Mouse (Mus musculus) hindbrain, embryonic 10.5 days (tissue): ENCODE results near the gene Rhox3a2. TPM values are rescaled to one million over a fixed set of nuclear protein-coding genes. Genes with fewer than 3 reads are reported as not detected.
"Not testable (repeated sequence)": the region's sequence is repeated elsewhere in the genome, so short reads cannot be mapped to it uniquely, and the experiment has no call there.

Experiments
- DNase-seq: peaks from one replicate; pipeline ENCODE4 v3.0.0-alpha.2; 2017; ENCODE audit warnings: low spot score
- H3K27ac ChIP-seq: fragments of 300-500 bp; sonication (generic); 2 replicates; pipeline ENCODE4 v1.5.1; 2016; ENCODE audit warnings: mild to moderate bottlenecking, moderate library complexity
- H3K27me3 ChIP-seq: fragments of 300-500 bp; sonication (generic); 2 replicates; pipeline ENCODE4 v1.6.1; 2016; ENCODE audit warnings: mild to moderate bottlenecking; ENCODE audit not compliant: poor library complexity, insufficient read depth, severe bottlenecking
- H3K36me3 ChIP-seq: fragments of 300-500 bp; sonication (generic); 2 replicates; pipeline ENCODE4 v1.6.1; 2016; ENCODE audit warnings: mild to moderate bottlenecking, moderate library complexity
- H3K4me1 ChIP-seq: fragments of 300-500 bp; sonication (generic); replicated peaks from 2 replicates; pipeline ENCODE4 v1.6.1; 2016; ENCODE audit warnings: mild to moderate bottlenecking
- H3K4me3 ChIP-seq: fragments of 300-500 bp; sonication (generic); 2 replicates; pipeline ENCODE4 v1.5.1; 2016; ENCODE audit warnings: mild to moderate bottlenecking, moderate library complexity
- H3K9me3 ChIP-seq: fragments of 300-500 bp; sonication (generic); 2 replicates; pipeline ENCODE4 v1.6.1; 2016; ENCODE audit warnings: mild to moderate bottlenecking, moderate library complexity
- WGBS: fragments of 180-500 bp; shearing (Covaris S2); methylation state at CpG from one replicate; pipeline ENCODE4 v1.1.7; 2016; 5-methylcytosine and 5-hydroxymethylcytosine counted together
- polyA plus RNA-seq: library from polyadenylated mRNA; unstranded; fragments of >200 nt; fragmentation: Nextera tagmentation; extraction: Ambion mirVana; gene quantifications from 2 replicates; pipeline ENCODE4 v1.2.1, GENCODE M21; 2016

Rhox3a2 gene
- not detected in 2 replicates for polyA plus RNA-seq

DNA sequence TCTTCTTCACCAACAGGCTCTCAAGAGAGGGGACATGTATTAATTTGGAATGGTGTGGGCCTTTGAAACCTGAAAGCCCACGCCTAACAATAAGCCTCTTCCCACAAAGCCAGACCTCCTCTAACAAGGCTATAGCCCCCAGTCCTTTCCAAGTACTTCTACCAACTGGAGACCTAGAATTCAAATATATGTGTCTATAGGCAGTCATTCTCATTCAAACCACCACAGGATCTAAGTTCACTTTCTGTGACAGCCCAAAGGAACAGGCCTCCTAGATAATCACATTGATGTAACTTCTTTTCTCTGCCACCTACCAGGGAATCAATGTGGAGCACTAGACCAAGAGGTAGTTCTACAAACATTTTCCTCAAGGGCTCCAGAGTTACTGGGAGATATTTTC, at the start of gene Rhox3a2:
Gene Rhox3a2 (plus strand): TSS at position 301 of the 400 bp plus-strand sequence.
- not testable (repeated sequence) for H3K27me3 ChIP-seq, H3K9me3 ChIP-seq, H3K4me1 ChIP-seq, H3K27ac ChIP-seq, H3K36me3 ChIP-seq, DNase-seq, H3K4me3 ChIP-seq
- no CpG with 5 or more reads among the region's 1 CpGs for WGBS

DNA sequence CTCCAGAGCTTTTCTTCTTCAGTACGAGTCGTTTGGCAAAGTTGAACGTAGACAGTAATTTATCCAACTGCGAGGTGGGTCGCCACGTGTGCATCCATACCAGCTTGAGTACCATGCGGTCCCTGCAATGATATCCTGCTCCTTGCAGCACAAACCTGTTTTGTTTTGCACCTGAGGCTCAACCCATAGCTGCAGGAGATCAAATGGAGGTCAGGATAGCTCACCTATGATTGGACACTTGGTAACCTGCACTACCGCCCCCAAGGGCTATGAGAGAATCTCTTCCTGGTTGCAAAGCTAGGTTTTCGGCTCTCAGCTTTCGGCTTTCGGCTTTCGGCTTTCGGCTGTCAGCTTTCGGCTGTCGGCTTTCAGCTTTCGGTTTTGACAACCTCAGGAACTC, 10.7 kb downstream of the Rhox3a2 start, which contains the start of gene Rhox4a2:
Gene Rhox4a2 (plus strand): TSS at position 301 of the 400 bp plus-strand sequence.
- WGBS: 89% methylated on average over 9 of the region's 16 CpGs
- H3K27ac ChIP-seq, DNase-seq, H3K36me3 ChIP-seq, H3K9me3 ChIP-seq, H3K4me1 ChIP-seq, H3K27me3 ChIP-seq, H3K4me3 ChIP-seq: not testable (repeated sequence)

DNA sequence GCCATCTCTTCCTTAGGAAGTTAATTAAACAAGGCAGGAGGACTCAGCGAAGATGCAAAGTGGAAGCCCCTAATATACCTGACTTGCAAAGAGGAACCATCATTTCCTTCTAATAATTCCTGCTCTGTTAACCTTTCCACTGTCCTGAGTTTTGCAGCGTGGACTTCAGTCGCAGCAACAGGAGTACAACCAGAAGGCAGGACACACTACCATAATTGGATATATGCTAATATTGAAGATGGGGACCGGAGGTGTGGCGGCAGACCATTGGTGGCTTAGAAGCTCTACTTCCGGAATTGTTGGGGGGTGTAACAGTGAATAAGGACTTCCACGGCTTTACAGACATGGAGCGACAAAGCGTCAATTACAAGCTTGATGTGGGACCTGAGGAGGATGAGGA, 31.9 kb downstream of the Rhox3a2 start, which contains the start of gene Rhox2b:
Gene Rhox2b (plus strand): TSS at position 301 of the 400 bp plus-strand sequence.
- H3K4me3 ChIP-seq, DNase-seq, H3K36me3 ChIP-seq, H3K27me3 ChIP-seq, H3K27ac ChIP-seq, H3K4me1 ChIP-seq, H3K9me3 ChIP-seq: not testable (repeated sequence)
- WGBS: no CpG with 5 or more reads among the region's 9 CpGs

DNA sequence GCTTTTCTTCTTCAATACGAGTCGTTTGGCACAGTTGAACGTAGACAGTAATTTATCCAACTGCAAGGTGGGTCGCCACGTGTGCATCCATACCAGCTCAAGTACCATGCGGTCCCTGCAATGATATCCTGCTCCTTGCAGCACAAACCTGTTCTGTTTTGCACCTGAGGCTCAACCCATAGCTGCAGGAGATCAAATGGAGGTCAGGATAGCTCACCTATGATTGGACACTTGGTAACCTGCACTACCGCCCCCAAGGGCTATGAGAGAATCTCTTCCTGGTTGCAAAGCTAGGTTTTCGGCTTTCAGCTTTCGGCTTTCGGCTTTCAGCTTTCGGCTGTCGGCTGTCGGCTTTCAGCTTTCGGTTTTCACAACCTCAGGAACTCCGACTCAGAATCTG, 52.4 kb downstream of the Rhox3a2 start, which contains the start of gene Rhox4b:
Gene Rhox4b (plus strand): TSS at position 301 of the 400 bp plus-strand sequence.
- WGBS: 91% methylated on average over 14 of the region's 15 CpGs
- H3K36me3 ChIP-seq, H3K4me3 ChIP-seq, H3K9me3 ChIP-seq, DNase-seq, H3K4me1 ChIP-seq, H3K27ac ChIP-seq, H3K27me3 ChIP-seq: not testable (repeated sequence)

Other genes with a start within 250 kb of the Rhox3a2 start
- gene Akap14, start 211.2 kb upstream of the Rhox3a2 start, polyA plus RNA-seq: 0.17 and 0.35 TPM in 2 replicates
- 415 and 490 TPM in 2 replicates for gene Ndufa1, start 188.9 kb upstream of the Rhox3a2 start, polyA plus RNA-seq
- 13.4 and 15.0 TPM in 2 replicates for gene Rnf113a1, start 188.8 kb upstream of the Rhox3a2 start, polyA plus RNA-seq
- not detected in 2 replicates for gene Gm9, start 169.0 kb upstream of the Rhox3a2 start, polyA plus RNA-seq
- not detected in 2 replicates for gene Rhox1, start 157.8 kb upstream of the Rhox3a2 start, polyA plus RNA-seq
- 0.58 TPM in 2 replicates for gene Rhox2a, start 135.1 kb upstream of the Rhox3a2 start, polyA plus RNA-seq
- not detected in 2 replicates for gene Rhox3a, start 130.1 kb upstream of the Rhox3a2 start, polyA plus RNA-seq
- gene Rhox4a, start 114.7 kb upstream of the Rhox3a2 start, polyA plus RNA-seq: 0.10 and 0.17 TPM in 2 replicates
- gene Rhox4a2, start 10.8 kb downstream of the Rhox3a2 start, polyA plus RNA-seq: 0.75 and 2.0 TPM in 2 replicates
- not detected in 2 replicates for gene Rhox2b, start 32.0 kb downstream of the Rhox3a2 start, polyA plus RNA-seq
- gene Rhox4b, start 52.5 kb downstream of the Rhox3a2 start, polyA plus RNA-seq: 0.88 and 1.1 TPM in 2 replicates
- gene Rhox2c, start 73.7 kb downstream of the Rhox3a2 start, polyA plus RNA-seq: 0.27 and 1.7 TPM in 2 replicates
- not detected in 2 replicates for gene Rhox3c, start 78.6 kb downstream of the Rhox3a2 start, polyA plus RNA-seq
- not detected in 2 replicates for gene Rhox4c, start 100.3 kb downstream of the Rhox3a2 start, polyA plus RNA-seq
- gene Rhox2d, start 113.4 kb downstream of the Rhox3a2 start, polyA plus RNA-seq: not detected in 2 replicates
- gene Rhox4d, start 134.3 kb downstream of the Rhox3a2 start, polyA plus RNA-seq: 0.17 TPM in 1 of 2 replicates, not detected in the other
- gene Rhox2e, start 150.4 kb downstream of the Rhox3a2 start, polyA plus RNA-seq: not detected in 2 replicates
- gene Rhox3e, start 162.0 kb downstream of the Rhox3a2 start, polyA plus RNA-seq: not detected in 2 replicates
- 0.20 TPM in 1 of 2 replicates, not detected in the other for gene Rhox4e, start 177.4 kb downstream of the Rhox3a2 start, polyA plus RNA-seq
- not detected in 2 replicates for gene Rhox2f, start 191.4 kb downstream of the Rhox3a2 start, polyA plus RNA-seq
- gene Rhox3f, start 201.0 kb downstream of the Rhox3a2 start, polyA plus RNA-seq: not detected in 2 replicates
- gene Rhox4f, start 227.7 kb downstream of the Rhox3a2 start, polyA plus RNA-seq: not detected in 2 replicates
- gene Rhox3g, start 248.6 kb downstream of the Rhox3a2 start, polyA plus RNA-seq: not detected in 2 replicates